Mouse (Mus musculus) megakaryocyte, adult 5-6 weeks (primary cell): ENCODE measurements at regions not wholly inside any gene's neighbourhood (a gene's known extent, or its start where the extent isn't known, plus 50 kb on each side); places are given as distances from the start of the nearest gene placed in this dataset.

ENCODE experiments used
- ATAC-seq: 2 replicates; pipeline ENCODE4 v1.8.0; 2016; ENCODE audit warnings: mild to moderate bottlenecking, inconsistent platforms; ENCODE audit not compliant: poor library complexity, severe bottlenecking

GRCm38 (mm10) chr12:31172451-31173318 lies 67.9 kb upstream of the Gm6993 start:
- ATAC-seq = no peak

- no peak for ATAC-seq
Observed at GRCm38 (mm10) chr12:31173512-31173911, 67.1 kb upstream of the Gm6993 start.

- ATAC-seq = no peak
Observed at GRCm38 (mm10) chr12:31179536-31179935, 61.0 kb upstream of the Gm6993 start.

- ATAC-seq = no peak
Observed at GRCm38 (mm10) chr12:31183632-31184031, 56.9 kb upstream of the Gm6993 start.

GRCm38 (mm10) chr12:31184217-31184975 lies 56.2 kb upstream of the Gm6993 start:
- no peak for ATAC-seq

- no peak for ATAC-seq
Observed at GRCm38 (mm10) chr12:31185177-31185932, 55.2 kb upstream of the Gm6993 start.

- ATAC-seq = no peak
Observed at GRCm38 (mm10) chr12:31185933-31186845, 54.4 kb upstream of the Gm6993 start.

GRCm38 (mm10) chr12:31188011-31188576 lies 52.5 kb upstream of the Gm6993 start:
- ATAC-seq = no peak

- no peak for ATAC-seq
Observed at GRCm38 (mm10) chr12:31190265-31190664, 50.3 kb upstream of the Gm6993 start.
